Mouse (Mus musculus) leukemia stem cell, adult 10-12 weeks (primary cell): ENCODE results near the gene Rnf227. TPM values are rescaled to one million over a fixed set of nuclear protein-coding genes. Genes with fewer than 3 reads are reported as not detected.

Experiments
- polyA plus RNA-seq: library from polyadenylated mRNA; stranded (reverse); fragments of >175 nt; gene quantifications from 2 replicates; pipeline ENCODE4 v1.2.3, GENCODE M21; 2012; ENCODE audit warnings: low replicate concordance

The Rnf227 gene
- 1.0 and 2.3 TPM in 2 replicates for polyA plus RNA-seq

DNA sequence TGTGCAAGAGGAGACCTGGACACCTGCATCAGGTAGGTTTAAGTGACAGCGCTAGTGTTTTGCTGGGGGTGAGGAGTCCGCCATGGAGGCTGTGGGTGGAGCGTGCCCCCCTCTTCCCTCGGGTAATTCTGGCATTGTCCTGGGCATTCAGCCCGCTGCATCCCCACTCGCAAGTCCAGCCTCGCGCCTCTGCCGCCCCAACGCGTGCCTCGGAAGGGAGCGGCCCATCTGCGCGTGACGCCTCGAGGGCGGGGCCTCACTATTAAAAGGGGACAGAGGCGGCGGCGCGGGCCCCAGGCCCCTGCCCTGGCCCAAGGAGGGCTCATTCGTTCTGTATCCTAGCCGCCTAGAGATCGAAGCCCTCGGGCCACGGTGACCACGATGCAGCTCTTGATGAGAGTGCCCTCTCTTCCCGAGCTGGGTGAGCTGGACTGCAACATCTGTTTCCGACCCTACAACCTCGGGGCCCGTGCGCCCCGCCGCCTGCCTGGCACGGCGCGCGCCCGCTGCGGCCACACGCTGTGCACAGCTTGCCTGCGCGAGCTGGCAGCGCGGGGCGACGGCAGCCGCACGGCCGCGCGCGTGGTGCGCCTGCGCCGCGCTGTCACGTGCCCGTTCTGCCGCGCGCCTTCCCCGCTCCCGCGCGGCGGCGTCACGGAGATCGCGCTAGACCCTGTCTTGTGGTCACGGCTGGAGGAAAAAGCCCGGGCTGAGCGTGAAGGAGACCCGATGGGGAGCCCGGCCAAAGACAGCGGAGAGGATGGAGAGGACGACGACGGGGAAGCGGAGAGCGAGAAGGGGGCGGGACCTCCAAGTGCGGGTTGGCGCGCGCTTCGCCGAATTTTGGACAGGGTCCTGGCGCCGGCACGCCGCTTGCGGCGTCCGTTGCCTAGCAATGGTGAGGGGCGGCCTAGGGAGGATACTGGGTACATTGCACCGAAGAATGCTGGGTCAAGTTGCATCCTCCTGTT, at the start of gene Rnf227:
Gene Rnf227 (plus strand): TSS at position 301 of the 971 bp plus-strand sequence.

DNA sequence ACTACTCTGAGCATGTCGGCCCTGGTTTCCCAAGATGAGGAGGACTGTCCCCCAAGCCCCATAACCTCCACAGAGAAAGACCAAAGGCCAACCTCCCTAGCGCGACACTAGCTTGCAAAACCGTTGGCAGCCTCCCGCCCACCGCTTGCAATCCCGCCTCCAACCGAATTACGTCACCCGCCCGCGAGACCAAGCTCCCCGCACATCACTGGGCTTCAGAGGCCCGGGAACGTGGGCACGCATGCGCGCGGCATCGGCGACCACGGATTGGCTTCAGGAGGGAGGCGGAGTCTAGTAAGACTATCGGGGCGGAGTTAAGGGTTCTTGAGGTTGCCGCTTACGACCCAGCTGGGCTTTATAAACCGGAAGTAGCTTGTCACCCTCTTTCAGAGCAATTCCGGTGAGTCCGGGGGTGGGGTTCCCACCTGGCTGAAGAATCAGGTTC, 16.6 kb upstream of the Rnf227 start, which contains the start of the genes Cntrob and Trappc1:
Gene Cntrob (minus strand): TSS at position 109 of the 445 bp plus-strand sequence.
Gene Trappc1 (plus strand): TSS at position 314 of the 445 bp plus-strand sequence.

DNA sequence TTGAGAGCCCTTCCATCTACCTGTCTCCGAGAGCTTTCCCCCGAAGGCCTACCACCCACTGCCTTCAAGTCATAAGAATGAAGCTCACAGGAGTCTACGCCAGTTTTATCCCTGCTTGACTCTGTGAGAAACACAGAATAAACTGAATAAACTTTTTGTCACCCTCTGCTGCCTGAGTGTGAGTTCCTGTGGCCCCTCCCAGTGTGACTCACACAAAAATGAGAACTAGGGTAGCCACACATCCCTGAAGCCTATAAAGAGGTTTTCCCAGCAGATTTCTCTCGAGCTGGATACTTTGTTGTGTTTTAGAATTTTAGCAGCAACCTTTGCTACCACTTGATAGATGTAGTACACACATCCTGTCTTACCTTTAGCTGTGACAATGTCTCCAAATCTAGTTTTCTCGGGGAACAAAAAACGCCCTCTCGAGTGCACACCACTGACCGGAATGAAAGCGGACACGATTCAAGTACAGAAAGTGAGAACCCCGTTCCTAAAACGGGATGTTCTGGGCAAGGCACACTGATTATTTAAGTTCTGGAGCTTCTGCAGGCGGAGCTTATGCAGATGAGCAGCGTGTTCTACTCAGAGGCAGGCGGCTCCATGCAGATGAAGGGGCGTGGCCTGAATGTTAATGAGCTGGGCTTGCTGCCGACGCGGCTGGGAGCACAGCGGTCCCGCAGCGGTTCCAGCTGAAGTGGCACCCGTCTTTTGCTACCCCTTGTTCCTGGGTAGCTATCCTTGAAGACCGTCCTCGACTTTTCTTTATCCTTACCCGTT, 14.4 kb upstream of the Rnf227 start, which contains the start of gene Kcnab3:
Gene Kcnab3 (plus strand): TSS at position 631 of the 780 bp plus-strand sequence.

GRCm38 (mm10) chr11:69369215-69369989, 29.1 kb downstream of the Rnf227 start, which contains the start of gene Chd3:
TSS of gene Chd3 (minus strand) at chr11:69369406.

Other genes with a start within 250 kb of the Rnf227 start
- 33.5 and 34.6 TPM in 2 replicates for gene Per1, start 245.2 kb upstream of the Rnf227 start, polyA plus RNA-seq
- 0.37 TPM in 1 of 2 replicates, not detected in the other for gene Hes7, start 220.1 kb upstream of the Rnf227 start, polyA plus RNA-seq
- gene 9130213A22Rik, start 217.9 kb upstream of the Rnf227 start, polyA plus RNA-seq, result not detected in 2 replicates
- not detected in 2 replicates for gene Aloxe3, start 214.6 kb upstream of the Rnf227 start, polyA plus RNA-seq
- not detected in 2 replicates for gene Alox12b, start 183.5 kb upstream of the Rnf227 start, polyA plus RNA-seq
- gene Alox8, start 142.6 kb upstream of the Rnf227 start, polyA plus RNA-seq, result 0.09 and 0.28 TPM in 2 replicates
- 0.02 TPM in 1 of 2 replicates, not detected in the other for gene Gucy2e, start 103.4 kb upstream of the Rnf227 start, polyA plus RNA-seq
- gene Cntrob, start 16.7 kb upstream of the Rnf227 start, polyA plus RNA-seq, result 20.6 and 44.9 TPM in 2 replicates
- 2.2 and 6.8 TPM in 2 replicates for gene Trappc1, start 16.5 kb upstream of the Rnf227 start, polyA plus RNA-seq
- 0.11 and 0.39 TPM in 2 replicates for gene Kcnab3, start 14.2 kb upstream of the Rnf227 start, polyA plus RNA-seq
- 144 and 249 TPM in 2 replicates for gene Chd3, start 28.9 kb downstream of the Rnf227 start, polyA plus RNA-seq
- 59.8 and 78.6 TPM in 2 replicates for gene Naa38, start 55.0 kb downstream of the Rnf227 start, polyA plus RNA-seq
- 1.7 and 8.7 TPM in 2 replicates for gene Cyb5d1, start 55.2 kb downstream of the Rnf227 start, polyA plus RNA-seq
- gene Tmem88, start 57.8 kb downstream of the Rnf227 start, polyA plus RNA-seq, result 0.69 and 2.1 TPM in 2 replicates
- 73.8 and 92.1 TPM in 2 replicates for gene Kdm6b, start 73.2 kb downstream of the Rnf227 start, polyA plus RNA-seq
- gene Dnah2, start 208.6 kb downstream of the Rnf227 start, polyA plus RNA-seq, result 0.02 and 0.19 TPM in 2 replicates
- 1.6 and 2.7 TPM in 2 replicates for gene Efnb3, start 219.7 kb downstream of the Rnf227 start, polyA plus RNA-seq
- gene Wrap53, start 239.8 kb downstream of the Rnf227 start, polyA plus RNA-seq, result 6.9 and 45.7 TPM in 2 replicates
- gene Trp53, start 239.9 kb downstream of the Rnf227 start, polyA plus RNA-seq, result 119 and 129 TPM in 2 replicates